Mouse (Mus musculus): ENCODE results near the gene Tsnaxip1.
"Not testable (repeated sequence)": the region's sequence is repeated elsewhere in the genome, so short reads cannot be mapped to it uniquely, and the experiment has no call there.

Gene Tsnaxip1

GRCm38 (mm10) chr8:105819659-105820058 lies 7.9 kb upstream of the Tsnaxip1 start:
- no peak for DNase-seq

DNA sequence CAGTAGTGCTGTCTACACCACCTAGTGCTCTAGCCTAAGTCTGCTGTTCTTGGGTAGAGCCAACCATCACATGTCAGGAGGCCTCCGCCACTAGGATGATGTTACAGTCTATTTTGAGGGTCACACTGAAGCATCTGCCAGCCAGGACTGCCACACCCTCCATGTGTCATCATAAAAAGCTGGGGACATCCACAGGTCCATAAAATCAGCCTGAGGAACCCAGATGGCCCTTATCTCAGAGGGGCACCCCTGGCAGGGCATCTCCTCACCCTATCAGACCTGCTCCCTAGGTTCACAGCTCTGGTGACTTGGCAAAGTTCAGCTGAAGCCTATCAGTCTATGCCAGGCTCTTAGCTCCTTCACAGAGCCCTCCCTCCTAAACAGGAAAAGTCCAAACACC lies 6.6 kb upstream of the Tsnaxip1 start:
- DNase-seq = no peak

GRCm38 (mm10) chr8:105825506-105825905 lies 2.0 kb upstream of the Tsnaxip1 start:
- no peak for DNase-seq

DNA sequence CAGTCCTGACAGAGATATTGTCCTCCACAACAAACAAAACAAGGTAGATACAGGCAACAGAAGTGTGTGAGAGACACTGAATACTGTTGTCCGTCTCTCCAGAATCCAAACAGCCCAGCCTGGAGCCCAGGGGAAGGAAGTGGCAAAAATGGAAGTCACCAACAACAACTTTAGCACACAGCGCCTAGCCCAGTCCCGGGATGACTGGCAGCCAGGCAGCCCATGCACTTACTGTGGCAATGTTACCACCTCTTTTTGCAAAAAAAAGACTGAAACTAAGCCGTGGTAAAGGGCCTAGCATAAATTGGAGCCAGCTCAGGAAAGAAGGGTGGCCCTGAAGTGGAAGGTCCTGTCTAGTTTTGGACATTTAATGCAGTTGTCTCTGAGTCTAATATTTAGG lies 1.2 kb upstream of the Tsnaxip1 start:
- peak; percentile 30 for DNase-seq

DNA sequence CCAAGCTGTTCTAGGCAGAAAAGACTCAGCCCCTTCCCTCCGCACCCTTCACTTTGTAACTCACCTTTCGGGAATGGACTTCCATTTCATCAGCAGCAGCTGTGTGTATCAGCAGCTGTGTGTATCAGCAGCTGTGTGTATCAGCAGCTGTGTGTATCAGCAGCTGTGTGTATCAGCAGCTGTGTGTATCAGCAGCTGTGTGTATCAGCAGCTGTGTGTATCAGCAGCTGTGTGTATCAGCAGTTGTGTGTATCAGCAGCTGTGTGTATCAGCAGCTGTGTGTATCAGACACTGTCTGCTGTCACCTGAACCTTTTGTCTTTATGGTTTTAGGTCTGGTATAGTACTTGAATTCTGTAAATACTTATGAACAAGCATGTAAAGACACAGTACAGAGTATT lies 6.2 kb downstream of the Tsnaxip1 start:
- DNase-seq = not testable (repeated sequence)

DNA sequence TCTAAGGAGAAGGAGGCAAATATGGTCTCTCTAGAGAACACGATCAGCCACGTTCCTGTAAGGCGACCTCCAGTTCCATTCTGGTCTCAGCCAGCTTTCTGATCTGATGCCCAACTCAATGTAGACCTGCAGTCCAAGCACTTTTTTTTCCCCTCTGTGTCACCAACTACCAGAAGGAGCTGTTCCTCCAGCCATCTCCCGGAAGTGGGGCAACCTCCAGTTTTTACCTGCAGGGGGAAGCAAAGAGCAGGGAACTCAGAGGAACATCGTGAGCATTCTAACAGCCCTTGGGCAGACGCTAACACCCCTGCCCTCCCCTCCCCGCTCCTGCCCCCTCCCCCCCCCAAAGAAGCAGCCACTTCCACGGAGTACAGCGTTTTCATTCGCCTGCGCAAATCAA lies 7.8 kb downstream of the Tsnaxip1 start:
- peak; percentile 81 for DNase-seq

- DNase-seq = no peak
Measured at GRCm38 (mm10) chr8:105836991-105837390, 9.5 kb downstream of the Tsnaxip1 start.

GRCm38 (mm10) chr8:105839209-105839608 lies 11.7 kb downstream of the Tsnaxip1 start:
- DNase-seq = no peak

GRCm38 (mm10) chr8:105846678-105847077 lies 19.1 kb downstream of the Tsnaxip1 start:
- DNase-seq = no peak

DNA sequence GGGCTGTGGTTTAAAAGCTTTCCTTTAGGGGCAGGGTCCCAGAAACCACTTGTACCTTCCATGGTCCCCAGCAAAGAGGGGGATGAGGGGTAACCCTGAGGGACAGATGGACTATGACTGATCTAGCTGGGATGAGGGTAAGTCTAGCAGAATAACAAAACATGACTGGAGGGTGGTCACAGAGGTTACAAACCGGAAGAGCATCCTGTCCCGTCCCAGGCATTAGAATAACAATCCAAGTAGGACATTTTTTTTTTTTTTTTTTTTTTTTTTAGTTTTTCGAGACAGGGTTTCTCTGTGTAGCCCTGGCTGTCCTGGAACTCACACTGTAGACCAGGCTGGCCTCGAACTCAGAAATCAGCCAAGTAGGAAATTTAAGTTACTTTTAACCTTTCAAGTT lies 22.5 kb downstream of the Tsnaxip1 start:
- DNase-seq = no peak

DNA sequence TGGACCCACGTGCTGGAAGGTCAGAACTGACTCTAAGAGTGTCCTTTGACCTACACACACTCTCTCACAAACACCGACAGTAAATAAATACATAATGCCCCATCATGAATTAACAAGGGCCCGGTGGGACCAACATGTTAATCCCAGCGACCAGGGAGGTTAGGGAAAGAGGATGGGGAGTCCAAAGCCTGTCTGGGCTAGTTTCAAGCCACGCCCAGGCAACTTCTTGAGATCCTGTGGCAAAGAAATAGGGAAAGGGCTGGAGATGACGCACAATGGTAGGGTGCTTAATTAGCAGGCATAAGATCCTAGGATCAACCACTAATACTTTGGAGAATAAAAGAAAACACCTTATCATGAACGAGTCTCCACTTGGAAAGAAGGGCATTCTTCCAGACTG lies 23.1 kb downstream of the Tsnaxip1 start:
- DNase-seq = no peak

DNA sequence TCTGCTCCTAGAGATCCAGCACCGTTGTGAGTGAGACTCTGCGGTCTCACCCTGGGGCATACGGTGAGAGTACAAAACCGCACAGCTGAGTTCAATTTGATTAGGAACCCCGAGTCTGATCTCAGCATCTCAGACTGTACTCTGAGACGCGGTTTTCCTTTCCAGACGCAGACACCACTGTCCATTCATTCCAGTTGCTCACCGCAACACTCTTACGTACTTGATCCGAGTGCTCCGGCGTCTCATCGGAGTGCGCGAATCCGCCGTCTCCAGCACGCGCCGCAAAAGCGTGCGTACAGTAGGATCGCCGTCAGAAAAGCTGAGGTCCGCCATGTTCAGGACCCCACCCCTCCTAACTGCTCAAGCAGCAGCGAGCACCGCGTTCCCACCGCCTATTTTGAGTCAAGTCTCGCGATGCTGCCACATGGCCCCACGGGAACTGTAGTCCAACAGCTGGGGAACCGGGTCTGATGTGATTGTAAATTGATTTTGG lies 24.2 kb downstream of the Tsnaxip1 start:
- DNase-seq = peak; percentile 95

DNA sequence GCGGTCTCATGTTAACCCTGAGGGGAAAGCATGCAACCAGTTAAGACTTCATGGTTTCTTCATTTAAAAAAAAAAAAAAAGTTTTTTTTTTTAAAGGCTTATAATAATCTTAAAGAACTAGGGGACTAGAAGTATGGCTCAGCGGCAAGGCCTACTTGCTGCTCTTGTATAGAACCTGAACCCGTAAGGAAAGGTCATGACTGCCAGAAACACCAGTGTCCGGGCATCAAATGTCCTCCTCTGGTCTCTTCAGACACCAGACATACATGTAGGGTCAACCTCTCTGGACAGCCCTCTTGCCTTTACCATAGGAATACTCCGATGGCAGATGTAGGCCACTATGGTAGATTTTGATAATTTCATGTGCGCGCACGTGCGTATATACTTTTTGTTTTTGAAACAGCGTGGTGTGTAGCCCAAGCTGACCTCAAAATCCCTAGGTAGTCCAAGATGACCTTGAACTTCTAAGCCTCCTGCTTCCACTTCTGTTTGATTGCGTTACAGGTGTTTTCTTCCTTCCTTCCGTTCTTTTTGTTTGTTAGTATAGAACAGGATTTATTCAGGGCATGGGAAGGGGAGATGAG lies 24.7 kb downstream of the Tsnaxip1 start:
- peak; percentile 27 for DNase-seq

DNA sequence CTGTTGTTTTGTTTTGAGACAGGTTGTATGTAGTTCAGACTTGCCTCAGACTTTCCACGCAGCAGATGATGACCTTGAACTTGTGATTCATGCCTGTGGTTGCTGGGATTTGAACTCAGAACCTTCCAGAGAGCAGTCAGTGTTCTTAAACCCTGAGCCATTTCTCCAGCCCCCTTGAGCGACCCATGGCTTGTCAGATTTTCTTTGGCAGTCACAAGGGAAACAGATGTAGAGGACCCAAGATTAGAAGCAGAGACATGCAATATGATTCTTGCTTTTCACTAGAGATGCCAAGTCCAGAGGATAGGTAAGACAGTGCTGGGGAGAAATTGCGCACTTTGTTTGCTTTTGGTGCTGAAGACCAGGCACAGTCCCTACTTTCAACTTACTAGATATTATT lies 25.6 kb downstream of the Tsnaxip1 start, which contains the start of gene Cenpt:
Cenpt (minus strand) TSS at position 101 of the 400 bp plus-strand sequence.
- no peak for DNase-seq

DNA sequence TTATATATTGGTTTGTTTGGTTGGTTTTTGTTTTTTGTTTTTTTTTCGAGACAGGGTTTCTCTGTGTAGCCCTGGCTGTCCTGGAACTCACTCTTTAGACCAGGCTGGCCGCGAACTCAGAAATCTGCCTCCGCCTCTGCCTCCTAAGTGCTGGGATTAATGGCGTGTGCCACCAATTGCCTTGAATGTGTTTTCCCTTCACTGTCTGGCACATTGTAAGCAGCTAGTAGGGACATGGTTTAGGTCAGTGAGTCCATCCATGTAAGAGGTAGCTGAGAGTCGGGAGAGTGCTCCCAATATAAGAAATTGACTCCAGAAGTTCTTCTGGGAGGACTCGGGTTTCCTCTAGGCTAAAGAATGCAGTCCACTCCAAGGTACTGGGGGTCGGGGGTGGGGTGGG lies 26.8 kb downstream of the Tsnaxip1 start:
- no peak for DNase-seq

- peak; percentile 96 for DNase-seq
Measured at GRCm38 (mm10) chr8:105854715-105855216, 27.2 kb downstream of the Tsnaxip1 start, which contains the start of gene Thap11. Thap11 (plus strand) TSS chr8:105855132.

GRCm38 (mm10) chr8:105855248-105856167 lies 28.0 kb downstream of the Tsnaxip1 start:
- peak; percentile 68 for DNase-seq

DNA sequence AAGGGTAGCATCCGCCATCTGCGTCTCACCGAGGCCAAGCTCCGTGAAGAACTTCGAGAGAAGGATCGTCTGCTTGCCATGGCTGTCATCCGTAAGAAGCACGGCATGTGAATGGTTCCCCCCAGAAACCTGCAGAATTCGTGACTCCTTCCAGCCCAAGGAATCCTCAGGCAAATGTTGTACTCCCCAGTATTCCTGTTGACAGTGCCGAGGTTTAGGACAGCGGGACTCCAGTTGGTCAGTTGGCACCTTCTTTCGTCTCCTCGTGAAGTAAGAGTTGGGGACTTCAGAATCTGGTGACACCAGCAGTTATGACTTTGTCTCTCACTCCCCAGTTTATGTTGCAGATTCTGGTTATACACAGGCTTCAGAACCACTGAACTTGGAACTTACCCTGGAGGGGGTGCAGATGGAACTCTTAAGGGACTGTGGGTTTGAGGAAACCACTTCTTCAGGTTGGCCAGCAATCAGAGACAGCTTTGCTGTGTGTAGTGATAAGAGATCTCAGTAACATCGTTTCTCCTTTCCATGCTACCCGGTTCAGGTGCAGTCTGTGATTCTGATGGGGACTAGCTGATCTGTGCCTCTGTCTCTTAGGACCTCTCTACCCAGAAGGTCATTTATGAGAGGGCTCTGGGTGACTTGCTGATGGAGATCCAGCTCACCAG lies 28.8 kb downstream of the Tsnaxip1 start:
- DNase-seq = no peak

GRCm38 (mm10) chr8:105858495-105858894 lies 31.0 kb downstream of the Tsnaxip1 start:
- no peak for DNase-seq

DNA sequence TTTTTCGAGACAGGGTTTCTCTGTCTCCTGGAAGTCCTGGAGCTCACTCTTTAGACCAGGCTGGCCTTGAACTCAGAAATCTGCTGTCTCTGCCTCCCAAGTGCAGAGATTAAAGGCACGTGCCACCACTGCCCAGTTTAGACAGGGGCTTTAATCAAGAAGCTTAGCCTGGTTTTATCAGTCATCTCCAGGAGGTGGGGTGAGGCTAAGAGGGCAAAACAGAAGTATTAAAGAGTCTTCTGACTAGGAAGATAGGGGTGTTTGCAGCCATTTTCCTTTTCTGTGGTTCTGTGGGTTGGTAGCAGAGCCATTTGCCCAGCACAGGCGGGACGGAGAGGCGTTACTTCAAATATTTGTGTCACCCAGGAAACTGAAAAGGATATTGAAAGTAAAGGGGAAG lies 31.8 kb downstream of the Tsnaxip1 start:
- no peak for DNase-seq

GRCm38 (mm10) chr8:105860143-105860981 lies 32.8 kb downstream of the Tsnaxip1 start, which contains the start of gene Nutf2:
Nutf2 (plus strand) TSS chr8:105860580.
- peak; percentile 97 for DNase-seq

GRCm38 (mm10) chr8:105861951-105862350 lies 34.4 kb downstream of the Tsnaxip1 start:
- DNase-seq = peak; percentile 45
